Mouse (Mus musculus): Measurements from ENCODE around the gene Cbln1.

Cbln1 gene

GRCm38 (mm10) chr8:87472271-87473236 is at the start of gene Cbln1:
Gene Cbln1, minus strand, starts transcription at chr8:87472609.
- DNase-seq (ENCODE audit: low read depth): peak; percentile 48

DNA sequence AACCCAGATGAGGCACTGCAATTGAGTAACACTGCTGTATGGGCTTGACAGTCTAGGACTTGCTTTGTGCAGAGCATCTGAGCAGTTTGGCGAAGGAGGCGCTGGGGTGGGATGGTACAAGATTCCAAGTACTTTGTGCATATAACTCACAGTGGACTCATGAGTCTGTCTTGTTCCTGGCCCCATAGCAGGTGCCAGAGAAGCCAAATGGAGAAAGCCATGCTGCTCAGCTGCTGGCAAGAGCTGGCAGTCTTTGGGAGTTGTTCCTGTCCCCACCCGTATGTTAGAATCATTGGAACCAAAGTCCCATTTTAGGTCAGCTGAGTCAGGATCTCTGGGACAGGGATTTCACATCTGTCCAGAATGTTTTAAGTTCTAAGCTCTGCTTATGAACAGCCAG is 44.7 kb upstream of the Cbln1 start:
- DNase-seq (ENCODE audit: low read depth): no peak

- no peak for DNase-seq (ENCODE audit: low read depth)
Measured at GRCm38 (mm10) chr8:87513796-87514195, 41.4 kb upstream of the Cbln1 start.

- no peak for DNase-seq (ENCODE audit: low read depth)
Measured at GRCm38 (mm10) chr8:87513350-87513749, 40.9 kb upstream of the Cbln1 start.

DNA sequence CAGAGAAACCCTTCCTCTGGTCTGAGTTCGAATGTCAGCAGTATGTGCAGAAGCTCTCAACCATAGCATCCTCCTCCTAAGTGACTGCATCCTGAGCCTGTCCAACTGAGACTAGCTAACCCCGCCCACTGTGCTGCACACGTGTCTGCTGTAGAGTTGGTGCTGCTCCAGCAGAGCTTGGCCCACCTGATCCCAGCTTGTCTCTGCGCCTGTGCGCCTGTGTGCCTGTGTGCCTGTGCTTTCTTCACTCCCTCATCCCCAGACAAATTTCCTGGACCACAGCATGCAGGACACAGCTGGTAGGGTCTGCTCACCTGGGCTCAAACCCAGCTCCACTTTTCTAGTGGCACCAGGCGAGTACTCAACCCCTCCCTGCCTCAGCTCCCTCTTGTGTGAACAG is 40.2 kb upstream of the Cbln1 start:
- no peak for DNase-seq (ENCODE audit: low read depth)

GRCm38 (mm10) chr8:87507046-87507445 is 34.6 kb upstream of the Cbln1 start:
- DNase-seq (ENCODE audit: low read depth): no peak

GRCm38 (mm10) chr8:87504441-87504840 is 32.0 kb upstream of the Cbln1 start:
- DNase-seq (ENCODE audit: low read depth): no peak

DNA sequence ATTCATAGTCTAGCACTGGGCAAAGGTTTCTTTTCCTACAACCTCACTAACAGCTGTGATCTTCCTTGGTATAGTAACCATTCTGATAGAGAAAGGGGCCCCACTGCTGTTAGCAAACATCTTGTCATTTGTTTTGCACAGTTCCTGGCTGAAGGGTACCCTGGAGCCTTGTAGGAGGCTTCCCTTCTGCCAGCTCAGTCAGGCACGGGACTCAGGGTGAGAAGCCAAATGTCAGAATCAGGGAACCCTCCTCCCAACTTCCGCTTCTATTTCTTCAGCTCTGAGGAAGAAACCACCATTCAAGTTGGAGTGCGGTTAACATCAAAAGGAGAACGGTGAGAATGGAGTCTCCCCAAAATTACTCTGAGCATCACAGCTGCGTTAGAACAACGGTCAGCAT is 30.3 kb upstream of the Cbln1 start:
- no peak for DNase-seq (ENCODE audit: low read depth)

DNA sequence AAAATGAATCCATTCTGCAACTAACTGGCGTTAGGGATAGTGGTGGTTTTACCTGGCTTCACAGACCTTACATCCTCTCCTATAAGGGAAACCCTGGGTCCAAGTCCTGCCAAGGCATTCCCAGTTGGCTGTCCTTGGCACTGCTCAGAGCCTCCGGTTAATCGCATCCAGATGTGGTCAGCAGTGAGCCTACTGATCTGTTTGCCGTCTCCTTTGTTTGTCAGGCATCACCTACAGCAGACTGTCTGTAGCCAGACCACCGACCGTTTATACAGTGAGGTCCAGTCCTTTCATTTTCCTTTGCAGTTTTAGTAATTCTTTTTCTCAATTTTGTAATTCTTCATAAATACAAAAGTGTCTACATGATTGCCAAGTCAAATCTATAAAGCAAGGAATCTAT is 25.2 kb upstream of the Cbln1 start:
- DNase-seq (ENCODE audit: low read depth): no peak

DNA sequence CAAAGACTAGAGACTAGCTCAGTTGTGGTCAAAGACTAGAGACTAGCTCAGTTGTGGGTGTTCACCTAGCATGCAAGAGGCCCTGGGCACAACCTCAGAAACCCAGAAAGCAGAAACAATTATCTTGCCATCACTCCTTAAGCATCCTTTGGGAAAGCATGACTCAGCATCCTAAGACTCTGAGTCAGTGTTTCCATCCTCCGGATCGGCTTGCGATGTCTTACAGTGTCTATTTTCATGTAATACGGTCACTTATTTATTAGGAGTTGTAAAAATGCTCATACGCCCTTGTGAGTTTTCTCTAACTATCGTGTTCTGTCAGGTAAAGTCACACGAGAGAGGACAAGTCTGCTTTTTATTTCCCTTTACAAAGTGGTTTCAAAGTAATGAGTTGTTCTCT is 24.1 kb upstream of the Cbln1 start:
- DNase-seq (ENCODE audit: low read depth): no peak

DNA sequence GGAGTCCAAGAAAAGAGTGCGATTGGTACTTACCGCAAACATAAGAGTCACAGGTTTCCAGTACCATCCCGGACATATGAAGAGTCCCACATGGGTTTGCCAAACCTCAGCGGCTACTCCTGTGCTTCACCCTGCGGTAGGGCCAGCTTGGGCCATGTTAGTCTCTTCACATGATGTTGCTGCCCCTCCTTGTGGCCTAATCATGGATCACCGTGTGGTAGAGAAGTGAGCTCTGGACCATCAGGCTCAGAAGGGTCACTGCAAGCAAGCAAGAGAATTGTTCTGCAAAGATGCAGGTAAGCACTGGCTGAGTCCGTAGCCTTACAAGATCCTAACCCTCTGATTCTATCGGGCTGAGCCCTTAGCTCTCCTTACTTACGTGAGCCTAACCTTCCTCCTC is 22.5 kb upstream of the Cbln1 start:
- no peak for DNase-seq (ENCODE audit: low read depth)

GRCm38 (mm10) chr8:87489841-87490415 is 17.5 kb upstream of the Cbln1 start:
- DNase-seq (ENCODE audit: low read depth): no peak

- no peak for DNase-seq (ENCODE audit: low read depth)
Measured at GRCm38 (mm10) chr8:87481396-87481795, 9.0 kb upstream of the Cbln1 start.

DNA sequence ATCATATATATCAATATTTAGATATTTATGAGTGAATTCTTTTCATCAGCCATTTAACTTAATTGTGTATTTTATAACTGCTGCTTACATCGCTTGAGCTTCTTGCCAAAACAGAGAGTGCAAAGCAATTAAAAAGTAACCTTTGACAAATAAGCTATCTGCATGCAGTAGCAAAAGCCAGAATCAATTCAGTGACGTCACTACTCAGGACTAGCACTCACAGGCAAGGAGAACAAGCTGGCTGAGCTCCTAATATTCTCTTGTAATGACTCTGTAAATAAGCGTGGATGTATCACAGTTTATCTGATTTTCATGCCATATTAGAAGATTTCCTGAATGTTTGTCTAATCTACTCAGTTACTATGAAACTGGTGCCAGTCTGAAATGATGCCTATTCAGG is 5.8 kb upstream of the Cbln1 start:
- no peak for DNase-seq (ENCODE audit: low read depth)

DNA sequence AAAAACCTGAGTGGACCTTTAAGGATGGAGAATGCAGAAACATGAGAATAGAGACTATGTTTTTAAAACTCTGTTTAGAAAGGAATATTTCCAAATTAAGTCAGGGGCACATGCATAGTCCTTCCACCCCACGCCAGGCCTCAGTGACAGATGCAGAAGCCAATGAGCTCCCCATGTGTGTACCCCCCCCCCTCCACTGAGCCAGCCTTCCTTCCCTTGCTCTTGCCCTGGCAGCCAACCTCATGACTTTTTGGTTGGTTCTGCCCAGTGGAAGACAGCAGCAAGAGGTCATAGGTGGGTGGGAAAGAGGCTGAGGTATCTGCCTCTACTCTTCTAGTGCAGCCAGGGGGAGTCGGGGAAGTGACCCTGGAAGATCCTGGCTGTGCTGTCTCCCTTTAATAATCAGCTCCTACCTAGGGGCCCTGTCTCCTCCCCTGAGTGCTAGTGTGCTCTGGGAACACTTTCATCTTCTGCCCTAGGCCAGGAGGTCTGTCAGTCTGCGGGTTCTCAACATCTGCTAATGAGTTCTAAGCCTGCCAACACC is 4.8 kb upstream of the Cbln1 start:
- DNase-seq (ENCODE audit: low read depth): no peak

DNA sequence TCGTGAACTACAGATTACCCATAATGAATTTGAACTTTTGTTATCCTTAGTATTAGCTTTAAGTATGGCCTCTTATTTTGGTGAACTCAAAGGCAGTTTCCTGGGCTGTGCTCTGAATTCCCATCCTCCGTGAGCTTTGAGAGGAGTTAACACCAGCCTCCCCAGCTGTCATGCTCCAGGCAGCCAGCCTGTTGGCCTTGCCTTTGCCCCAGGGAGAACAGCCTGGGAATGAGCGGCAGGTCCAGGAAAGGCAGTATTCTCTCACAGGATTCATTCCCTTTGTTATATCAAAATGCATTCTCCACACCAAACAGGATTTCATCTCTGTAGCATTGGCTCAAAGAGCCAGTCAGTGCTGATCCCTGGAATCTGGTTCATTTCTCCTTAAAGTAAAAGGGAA is 3.1 kb upstream of the Cbln1 start:
- DNase-seq (ENCODE audit: low read depth): no peak

DNA sequence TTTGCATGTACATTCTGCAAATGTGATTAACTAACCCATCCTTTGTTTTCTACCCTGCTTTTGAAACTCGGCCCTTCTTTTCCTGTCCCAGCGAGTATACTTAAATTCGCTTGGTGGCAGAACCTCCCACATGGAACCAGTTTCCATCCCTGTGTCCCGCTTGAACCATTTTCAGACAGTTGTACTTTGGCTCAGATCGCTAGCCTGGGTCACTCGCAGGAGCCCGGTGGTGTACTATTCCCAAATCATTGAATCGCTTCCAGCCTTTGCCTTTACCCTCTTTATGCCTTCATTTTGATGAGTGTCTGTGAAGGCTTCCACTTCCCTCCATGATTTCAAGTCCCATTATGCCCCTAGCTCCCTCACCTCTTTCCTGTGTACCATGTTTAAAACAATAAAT is 2.0 kb upstream of the Cbln1 start:
- no peak for DNase-seq (ENCODE audit: low read depth)

DNA sequence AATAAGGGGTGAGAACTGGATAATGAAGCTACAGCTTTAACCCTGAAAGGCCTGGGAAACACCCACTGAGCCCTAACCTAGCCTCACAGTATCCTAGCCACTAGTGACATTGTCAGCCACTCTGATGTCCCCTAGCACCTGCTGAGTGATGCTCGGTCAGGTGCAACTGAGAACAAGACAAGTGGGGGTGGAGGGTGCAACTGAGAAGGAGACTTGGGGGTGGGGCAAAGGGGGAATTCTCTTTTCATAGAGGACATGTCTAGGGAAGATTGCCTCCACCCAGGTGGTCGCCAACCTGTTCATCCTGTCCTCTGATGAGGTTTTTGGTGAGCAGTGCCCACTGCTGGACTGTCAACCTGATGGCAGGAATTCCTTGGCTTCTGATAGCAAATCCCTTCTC is 1.5 kb upstream of the Cbln1 start:
- DNase-seq (ENCODE audit: low read depth): no peak

- DNase-seq (ENCODE audit: low read depth): no peak
Measured at GRCm38 (mm10) chr8:87473314-87473713, 905 bp upstream of the Cbln1 start.

DNA sequence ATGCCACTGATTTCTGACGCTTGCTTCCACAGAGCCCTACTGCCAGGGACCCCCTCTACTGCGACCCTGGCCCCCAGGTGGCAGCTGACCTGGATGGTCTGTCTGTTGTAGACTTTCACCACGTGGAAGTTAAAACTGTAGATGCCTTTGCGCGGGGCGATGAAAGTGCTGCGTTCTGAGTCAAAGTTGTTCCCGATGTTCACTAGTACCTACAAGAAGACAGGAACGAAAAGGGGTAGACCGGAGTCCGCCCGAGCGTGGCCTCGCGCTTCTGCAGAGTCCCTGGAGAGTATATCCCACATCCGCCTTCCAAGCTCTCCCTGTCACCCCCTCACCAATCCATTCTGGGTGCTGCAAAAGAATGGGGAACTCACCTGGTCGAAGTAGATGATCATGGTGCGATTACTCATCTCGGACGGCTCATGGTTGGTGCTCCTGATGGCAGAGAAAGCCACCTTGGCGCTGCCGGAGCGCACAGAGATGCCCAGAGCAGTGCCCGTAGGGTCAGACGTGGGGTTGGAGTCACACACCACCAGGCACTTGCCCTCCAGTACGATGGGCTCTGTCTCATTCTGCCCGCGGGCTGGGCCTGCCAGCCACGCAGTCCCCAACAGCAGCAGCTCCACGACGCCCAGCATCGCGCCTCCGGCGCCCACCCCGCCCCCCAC is 672 bp downstream of the Cbln1 start:
- no peak for DNase-seq (ENCODE audit: low read depth)

- DNase-seq (ENCODE audit: low read depth): no peak
Measured at GRCm38 (mm10) chr8:87470834-87471602, 1.4 kb downstream of the Cbln1 start.

Data from c-Kit-positive CD71-positive TER-119-negative erythroid progenitor cells, embryonic 14.5 days (primary cell).